Mouse (Mus musculus) c-Kit-positive CD71-positive TER-119-negative erythroid progenitor cells, embryonic 14.5 days (primary cell): Measurements from ENCODE around the gene Kcnn1.
"Not testable (repeated sequence)": the region's sequence is repeated elsewhere in the genome, so short reads cannot be mapped to it uniquely, and the experiment has no call there.

Source experiments
- DNase-seq: peaks from one replicate; pipeline ENCODE4 v3.0.0-alpha.2; 2013; ENCODE audit warnings: low read depth

Gene Kcnn1

GRCm38 (mm10) chr8:70843214-70843773, 19.8 kb downstream of the Kcnn1 start:
- DNase-seq: peak; percentile 87

GRCm38 (mm10) chr8:70842484-70842883, 20.6 kb downstream of the Kcnn1 start:
- no peak for DNase-seq

DNA sequence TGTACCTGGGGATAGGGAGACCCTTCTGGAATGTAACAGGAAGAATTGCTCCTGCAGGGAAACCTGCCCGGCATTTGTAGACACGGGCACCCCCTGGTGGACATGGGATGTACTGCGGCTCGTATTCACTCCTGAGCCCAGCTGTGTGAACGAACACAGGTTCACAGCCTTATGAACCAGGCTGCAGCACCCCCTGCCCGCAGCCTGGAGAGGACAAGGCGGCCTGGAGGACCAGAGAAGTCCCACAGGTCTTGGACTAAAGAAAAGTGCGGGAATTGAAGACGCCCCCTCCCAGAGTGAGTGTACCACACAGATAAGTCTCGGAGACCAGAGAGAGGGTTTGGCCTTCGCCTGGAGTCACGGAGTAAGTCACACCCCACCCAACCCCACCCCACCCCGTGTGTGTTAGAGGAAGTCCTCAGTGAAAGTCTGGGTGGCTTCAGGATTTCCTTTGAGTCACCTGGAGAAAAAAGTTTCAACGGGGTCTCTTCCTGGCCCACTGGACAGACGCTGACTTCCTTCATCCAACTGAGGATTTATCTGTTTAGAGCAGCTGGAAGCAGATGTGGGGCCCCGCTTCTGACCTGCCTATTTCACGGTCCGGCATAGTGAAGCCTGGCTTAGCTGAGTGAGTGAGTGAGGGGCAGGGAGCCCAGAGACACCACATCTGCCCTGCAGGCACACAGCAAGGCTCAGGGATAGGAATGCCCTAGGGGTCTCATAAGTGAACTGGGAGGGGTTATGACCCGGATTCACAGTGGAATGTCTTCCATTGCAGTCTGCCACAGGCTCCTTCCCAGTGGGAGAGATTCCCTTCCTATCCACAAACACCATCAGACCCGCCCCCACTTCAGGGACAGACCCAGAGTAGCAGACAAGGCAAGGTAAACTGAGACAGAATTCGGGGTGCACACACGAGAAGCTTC, 21.6 kb downstream of the Kcnn1 start:
- peak; percentile 80 for DNase-seq

DNA sequence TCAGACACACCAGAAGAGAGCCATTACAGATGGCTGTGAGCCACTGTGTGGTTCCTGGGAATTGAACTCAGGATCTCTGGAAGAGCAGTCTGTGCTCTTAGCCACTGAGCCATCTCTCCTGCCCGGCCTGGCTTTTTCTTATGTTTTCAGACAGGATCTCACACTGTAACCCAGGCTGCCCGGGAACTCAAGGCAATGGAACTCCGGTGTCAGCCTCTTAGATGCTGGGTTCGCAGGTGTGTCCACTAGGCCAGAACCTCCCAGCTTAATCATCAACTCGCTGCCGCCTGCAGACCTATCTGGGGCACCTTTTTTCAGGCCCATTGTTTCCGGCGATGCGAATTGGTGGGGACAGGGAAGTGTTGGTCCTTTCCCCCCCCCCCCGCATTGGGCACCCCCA, 22.5 kb downstream of the Kcnn1 start:
- DNase-seq: no peak

GRCm38 (mm10) chr8:70839408-70840351, 23.4 kb downstream of the Kcnn1 start, which contains the start of gene Arrdc2:
Gene Arrdc2, minus strand, starts transcription at chr8:70839720.
- peak; percentile 100 for DNase-seq

GRCm38 (mm10) chr8:70838654-70839407, 24.2 kb downstream of the Kcnn1 start:
- DNase-seq: no peak

DNA sequence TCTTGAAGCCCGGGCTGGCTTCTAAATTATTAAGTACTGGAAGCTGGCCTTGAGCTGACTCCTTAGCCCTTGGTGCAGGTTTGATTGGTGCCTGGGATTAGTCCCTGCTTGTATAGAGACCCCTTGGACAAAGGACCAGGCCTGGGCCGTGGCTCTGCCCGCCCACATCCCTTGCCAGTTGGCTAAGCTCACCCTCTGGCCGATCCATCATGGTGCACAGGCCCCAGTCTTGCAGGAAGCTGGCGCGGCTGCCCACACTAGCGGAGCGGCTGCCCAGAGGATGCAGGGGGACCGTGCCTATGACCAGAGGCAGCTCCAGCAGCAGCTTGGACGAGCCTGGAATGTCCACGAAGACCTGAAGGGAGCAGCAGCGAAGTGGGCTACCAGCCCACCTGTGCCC, 26.4 kb downstream of the Kcnn1 start:
- DNase-seq: no peak

- no peak for DNase-seq
These were observed 29.0 kb downstream of the Kcnn1 start for GRCm38 (mm10) chr8:70834071-70834470.

- DNase-seq: no peak
These were observed 29.5 kb downstream of the Kcnn1 start for GRCm38 (mm10) chr8:70833520-70833919.

- DNase-seq: no peak
These were observed 30.0 kb downstream of the Kcnn1 start for GRCm38 (mm10) chr8:70833018-70833482.

DNA sequence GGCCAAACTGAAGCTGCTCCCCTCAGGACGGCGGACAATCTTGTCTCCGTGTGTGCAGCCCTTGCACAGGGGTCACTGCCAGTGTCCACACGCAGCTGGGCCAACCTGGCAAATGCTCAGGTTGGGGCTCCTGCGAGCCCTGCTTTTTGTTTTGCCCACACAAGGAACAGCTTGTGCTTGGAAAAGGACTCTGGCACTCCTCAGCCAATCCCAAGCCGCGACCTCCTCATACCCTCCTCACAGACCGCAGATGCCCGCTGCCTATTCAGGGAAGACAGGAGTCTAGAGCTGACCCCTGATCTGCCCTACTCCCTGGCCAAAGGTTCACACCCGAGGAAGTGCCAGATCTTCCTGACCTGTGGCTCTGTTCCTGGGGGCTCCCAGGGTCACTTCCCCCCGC, 30.7 kb downstream of the Kcnn1 start:
- DNase-seq: no peak

DNA sequence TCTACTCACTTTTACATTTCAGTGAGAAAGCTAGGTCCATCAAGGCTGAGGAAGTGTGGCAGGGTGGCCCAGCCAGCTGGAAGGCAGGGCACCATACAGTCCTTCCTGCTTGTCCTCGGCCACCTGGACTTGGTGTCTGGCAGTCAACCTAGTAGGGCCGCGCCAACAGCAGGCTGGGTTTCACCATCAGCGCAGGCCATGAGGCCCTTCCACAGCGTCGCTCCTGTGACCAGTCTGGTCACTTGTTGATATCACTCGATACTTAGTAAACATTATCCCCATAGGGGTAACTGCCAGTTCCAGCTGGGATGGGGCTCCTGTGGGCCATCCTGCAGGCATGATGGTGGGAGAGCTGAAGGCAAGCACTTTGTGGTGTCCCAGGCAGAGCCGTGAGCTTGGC, 31.5 kb downstream of the Kcnn1 start:
- DNase-seq: no peak

DNA sequence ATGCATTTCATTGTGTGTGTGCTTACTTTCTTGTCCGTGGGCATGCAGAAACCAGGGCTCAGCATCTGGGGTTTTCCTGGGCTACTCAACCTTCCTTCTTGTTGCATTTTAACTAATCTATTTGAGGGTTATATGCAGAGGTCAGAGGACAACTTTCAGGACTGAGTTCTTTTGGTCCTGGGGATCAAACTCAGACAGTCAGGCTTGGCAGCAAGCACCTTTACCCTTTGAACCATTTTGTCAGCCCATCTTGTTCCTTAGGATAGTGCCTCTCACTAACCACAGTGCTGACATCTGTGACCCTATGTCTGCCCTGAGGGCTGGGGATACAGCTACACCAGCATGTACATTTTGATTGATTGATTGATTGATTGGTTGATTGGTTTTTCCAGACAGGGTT, 35.3 kb downstream of the Kcnn1 start:
- no peak for DNase-seq

- no peak for DNase-seq
These were observed 36.0 kb downstream of the Kcnn1 start for GRCm38 (mm10) chr8:70827010-70827409.

- DNase-seq: no peak
These were observed 37.2 kb downstream of the Kcnn1 start for GRCm38 (mm10) chr8:70825816-70826215.

- DNase-seq: no peak
These were observed 39.3 kb downstream of the Kcnn1 start for GRCm38 (mm10) chr8:70823802-70824201.

GRCm38 (mm10) chr8:70822594-70822993, 40.5 kb downstream of the Kcnn1 start:
- not testable (repeated sequence) for DNase-seq

- DNase-seq: no peak
These were observed 41.1 kb downstream of the Kcnn1 start for GRCm38 (mm10) chr8:70821992-70822391.

GRCm38 (mm10) chr8:70821399-70821962, 41.6 kb downstream of the Kcnn1 start:
- DNase-seq: no peak

DNA sequence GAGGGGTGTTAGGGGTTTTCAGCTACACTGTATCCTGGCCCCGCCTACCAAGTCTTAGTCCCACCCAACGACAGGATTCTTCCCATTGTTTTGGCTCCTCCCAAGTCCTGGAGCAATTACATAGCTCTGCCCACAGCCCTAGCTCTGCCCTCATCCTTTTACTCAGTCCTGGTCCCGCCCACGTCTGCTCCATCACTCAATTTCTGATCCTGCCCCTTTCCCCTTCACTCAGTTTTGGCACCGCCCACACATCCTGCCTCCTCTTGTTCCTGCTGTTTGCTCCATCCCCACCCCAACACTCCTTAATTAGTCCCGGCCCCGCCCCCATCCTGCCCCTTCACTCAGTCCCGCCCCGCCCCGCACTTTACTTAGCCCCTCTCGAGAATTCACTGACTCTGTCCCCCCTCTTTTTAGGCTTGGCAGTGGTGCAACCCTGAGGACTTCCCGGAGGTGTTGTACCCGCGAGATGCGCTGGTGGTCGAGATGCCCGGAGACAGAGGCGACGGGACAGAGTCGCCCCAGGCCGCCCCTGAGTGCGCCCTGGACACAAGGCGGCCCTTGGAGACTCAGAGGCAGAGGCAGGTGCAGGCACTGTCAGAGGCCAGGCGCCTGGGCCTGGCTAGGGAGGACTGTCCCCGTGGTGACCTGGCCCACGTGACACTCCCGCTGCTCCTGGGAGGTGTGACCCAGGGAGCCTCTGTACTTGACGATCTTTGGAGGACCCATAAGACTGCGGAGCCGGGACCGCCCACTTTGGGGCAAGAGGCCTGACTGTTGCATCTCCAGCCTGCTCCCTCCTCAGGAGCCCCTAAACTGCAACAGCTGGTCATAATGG, 42.7 kb downstream of the Kcnn1 start:
- DNase-seq: no peak
